Mouse (Mus musculus) liver, embryonic 14.5 days (tissue): ENCODE data around the gene Prdx5.

Experiments used
- CTCF ChIP-seq: IDR thresholded peaks from 2 replicates; pipeline ENCODE4 v1.5.1; 2016; ENCODE audit warnings: antibody characterized with exemption, low read depth, control low read depth
- EP300 ChIP-seq: IDR thresholded peaks from 2 replicates; pipeline ENCODE4 v1.6.1; 2016; ENCODE audit warnings: antibody characterized with exemption, low read depth

DNA sequence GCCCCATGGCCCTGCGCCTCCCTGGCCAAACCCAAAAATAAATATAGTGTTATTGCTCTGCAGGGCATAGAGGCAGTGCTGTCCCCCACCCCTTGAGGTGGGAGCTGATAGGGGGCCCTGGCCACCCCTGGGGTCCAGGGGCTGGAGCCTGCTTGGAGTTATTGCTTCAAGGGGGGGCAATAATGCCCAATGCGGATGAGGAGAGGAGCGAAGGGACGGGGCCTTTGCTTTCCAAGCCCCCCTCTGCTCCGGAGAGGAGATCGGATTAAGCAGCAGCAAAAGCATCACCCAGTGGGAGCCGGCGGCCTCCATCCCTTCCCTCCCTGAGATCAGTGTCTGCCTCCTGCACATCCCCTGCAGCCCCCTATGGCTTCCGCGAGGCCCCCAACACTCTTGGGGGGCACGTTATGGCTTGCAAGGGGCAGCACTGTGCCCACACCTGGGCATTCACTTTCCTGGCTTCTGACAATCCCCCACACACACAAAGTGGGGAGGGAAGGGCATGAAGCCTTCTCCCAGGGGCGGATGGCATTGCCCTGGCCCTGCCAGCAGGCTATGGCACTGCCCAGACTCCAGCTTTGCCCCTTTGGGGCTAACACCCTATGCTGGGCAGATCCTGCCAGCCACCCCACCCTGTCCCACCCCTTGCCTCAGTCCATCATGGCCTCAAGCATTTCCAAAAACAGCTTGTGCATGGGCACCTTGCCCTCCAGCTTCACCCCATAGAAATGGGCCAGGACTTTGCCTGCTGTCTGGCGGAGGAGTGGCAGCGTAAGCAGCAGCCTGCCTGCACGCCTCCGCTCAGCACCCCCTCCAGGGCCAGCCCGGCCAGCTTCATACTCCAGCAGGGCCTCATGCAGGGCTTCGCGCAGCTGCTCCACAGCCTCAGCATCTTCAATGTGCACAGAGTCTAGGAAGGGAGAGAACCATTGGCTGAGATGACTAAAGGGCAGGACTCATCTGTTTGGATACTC is 1.5 kb upstream of the Prdx5 start:
- no peak for TF ChIP-seq CTCF
- no peak for TF ChIP-seq EP300
